ENCODE assay signal across 8 mouse cellular contexts in the genomic region with DNA sequence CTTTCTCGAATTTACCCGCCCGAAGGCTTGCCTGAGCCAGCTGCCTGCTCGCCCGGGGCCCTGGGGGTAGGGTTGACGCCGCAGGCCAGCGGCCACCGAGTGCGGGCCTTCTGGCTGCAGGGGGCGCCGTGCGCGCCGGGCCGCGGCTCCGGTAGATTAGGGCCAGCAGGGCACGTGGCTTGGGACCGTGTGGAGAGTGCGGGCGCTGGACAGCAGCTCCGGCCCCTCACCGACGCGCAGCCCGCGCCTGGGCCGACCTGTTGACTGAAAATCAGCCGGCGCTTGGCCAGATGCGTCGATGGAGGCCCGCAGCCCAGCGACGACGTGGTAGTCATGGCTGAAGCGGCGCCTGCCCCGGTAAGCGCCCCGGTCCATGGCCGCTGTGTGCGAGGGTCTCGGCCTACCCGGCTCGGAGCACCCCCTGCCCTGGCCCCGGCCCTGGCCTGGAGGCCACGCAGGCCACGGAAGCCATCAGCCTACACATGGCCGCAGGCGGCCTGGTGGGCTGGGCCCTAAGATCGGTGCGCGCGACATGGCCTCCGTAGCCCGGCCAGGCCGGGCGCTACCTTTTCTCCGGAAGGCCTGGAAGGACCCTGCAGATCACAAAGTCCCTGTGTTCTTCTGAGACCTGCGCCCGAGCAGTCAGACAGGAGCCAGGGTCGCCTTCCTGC. TPM values are rescaled to one million over a fixed set of nuclear protein-coding genes. Genes with fewer than 3 reads are reported as not detected.
DNase-seq lines count a peak whose midpoint lies in the region; ATAC-seq and TF ChIP-seq lines count a peak whose summit lies in the region.

No protein-coding gene starts in this region.

- TF ChIP-seq CTCF in bone marrow macrophage, adult 2 months (IDR thresholded peaks at IDR 0.05; ENCODE audit: low read depth, low read length), result no peak

- peak; percentile 82 for DNase-seq in A20 (ENCODE audit: low read depth, low spot score)
- peak; percentile 84 for DNase-seq in neural tube, embryonic 10.5 days (ENCODE audit: extremely low spot score, low spot score)

- H3K9ac ChIP-seq in heart, embryonic 12.5 days, result peak overlapping the region; percentile 64
- H3K9ac ChIP-seq in kidney, embryonic 15.5 days, result peak overlapping the region; percentile 70
- peak overlapping the region; percentile 63 for H3K9ac ChIP-seq in liver, embryonic 15.5 days
- peak overlapping the region; percentile 85 for H3K9ac ChIP-seq in stomach, embryonic 16.5 days (ENCODE audit: low read length)

- peak overlapping the region; percentile 59 for H3K27ac ChIP-seq in bone marrow macrophage, adult 2 months (ENCODE audit: insufficient read depth, low read depth, low read length)
- no peak overlapping the region for H3K27ac ChIP-seq in heart, embryonic 12.5 days (ENCODE audit: poor library complexity, severe bottlenecking)
- peak overlapping the region; percentile 64 for H3K27ac ChIP-seq in kidney, embryonic 15.5 days
- H3K27ac ChIP-seq in liver, embryonic 15.5 days (replicated peaks), result peak overlapping the region; percentile 33; the same call in 1 of the 2 replicates
- peak overlapping the region; percentile 49; the same call in 1 of the 2 replicates for H3K27ac ChIP-seq in stomach, embryonic 16.5 days (ENCODE audit: low read length)

- peak; percentile 86 for ATAC-seq in erythroblast, adult 5-6 weeks (replicated peaks; ENCODE audit: low FRiP score, poor library complexity, severe bottlenecking)
- peak; percentile 89 for ATAC-seq in heart, embryonic 12.5 days (ENCODE audit: insufficient number of reproducible peaks, low FRiP score)
- peak; percentile 93 for ATAC-seq in kidney, embryonic 15.5 days (replicated peaks; ENCODE audit: low FRiP score)
- peak; percentile 92 for ATAC-seq in liver, embryonic 15.5 days (ENCODE audit: insufficient read depth)
- ATAC-seq in stomach, embryonic 16.5 days (ENCODE audit: insufficient read depth, low FRiP score), result peak; percentile 87

- H3K36me3 ChIP-seq in heart, embryonic 12.5 days, result peaks cover 14% of the 10 kb centered on the region; the same call in 1 of the 2 replicates
- H3K36me3 ChIP-seq in kidney, embryonic 15.5 days, result peaks cover 20% of the 10 kb centered on the region
- H3K36me3 ChIP-seq in liver, embryonic 15.5 days (replicated peaks), result peaks cover 15% of the 10 kb centered on the region
- H3K36me3 ChIP-seq in stomach, embryonic 16.5 days (ENCODE audit: control insufficient read depth, insufficient read depth, low read length), result 0 out of 2 replicates have a peak, but pooled peaks cover 3% of the 10 kb centered on the region

- TF ChIP-seq POLR2A in bone marrow macrophage, adult 2 months (IDR thresholded peaks at IDR 0.05; ENCODE audit: borderline replicate concordance, low read depth, low read length), result no peak

- H3K9me3 ChIP-seq in heart, embryonic 12.5 days (replicated peaks), result no peaks in the 10 kb centered on the region; the same call in 1 of the 2 replicates
- no peaks in the 10 kb centered on the region for H3K9me3 ChIP-seq in kidney, embryonic 15.5 days (replicated peaks)
- H3K9me3 ChIP-seq in liver, embryonic 15.5 days (replicated peaks), result no peaks in the 10 kb centered on the region
- no peaks in the 10 kb centered on the region for H3K9me3 ChIP-seq in stomach, embryonic 16.5 days (replicated peaks; ENCODE audit: control insufficient read depth, low read length)

- 8% methylated on average over 64 of the region's 64 CpGs for WGBS in heart, embryonic 12.5 days
- WGBS in kidney, embryonic 15.5 days, result 8% methylated on average over 63 of the region's 64 CpGs
- 11% methylated on average over 64 of the region's 64 CpGs for WGBS in liver, embryonic 15.5 days (ENCODE audit: insufficient replicate concordance)
- WGBS in stomach, embryonic 16.5 days, result 11% methylated on average over 64 of the region's 64 CpGs

- peaks cover 2% of the 10 kb centered on the region; the same call in 1 of the 2 replicates for H3K4me1 ChIP-seq in bone marrow macrophage, adult 2 months (ENCODE audit: control insufficient read depth, insufficient read depth, low read length)
- peaks cover 11% of the 10 kb centered on the region for H3K4me1 ChIP-seq in heart, embryonic 12.5 days (replicated peaks)
- peaks cover 14% of the 10 kb centered on the region for H3K4me1 ChIP-seq in kidney, embryonic 15.5 days
- peaks cover 16% of the 10 kb centered on the region for H3K4me1 ChIP-seq in liver, embryonic 15.5 days (replicated peaks)
- H3K4me1 ChIP-seq in stomach, embryonic 16.5 days (ENCODE audit: control insufficient read depth, insufficient read depth, low read length), result peaks cover 9% of the 10 kb centered on the region

- H3K4me2 ChIP-seq in heart, embryonic 12.5 days, result peak overlapping the region; percentile 90
- H3K4me2 ChIP-seq in kidney, embryonic 15.5 days, result peak overlapping the region; percentile 81
- peak overlapping the region; percentile 96 for H3K4me2 ChIP-seq in liver, embryonic 15.5 days
- peak overlapping the region; percentile 89 for H3K4me2 ChIP-seq in stomach, embryonic 16.5 days (ENCODE audit: low read depth, low read length)

- H3K27me3 ChIP-seq in heart, embryonic 12.5 days (replicated peaks), result peaks cover 12% of the 10 kb centered on the region
- no peaks in the 10 kb centered on the region for H3K27me3 ChIP-seq in kidney, embryonic 15.5 days
- H3K27me3 ChIP-seq in liver, embryonic 15.5 days, result no peaks in the 10 kb centered on the region
- H3K27me3 ChIP-seq in stomach, embryonic 16.5 days (ENCODE audit: control insufficient read depth, insufficient read depth, low read length), result no peaks in the 10 kb centered on the region

- H3K4me3 ChIP-seq in bone marrow macrophage, adult 2 months (ENCODE audit: insufficient read depth, low read length), result peak overlapping the region; percentile 74
- peak overlapping the region; percentile 54 for H3K4me3 ChIP-seq in heart, embryonic 12.5 days
- peak overlapping the region; percentile 51 for H3K4me3 ChIP-seq in kidney, embryonic 15.5 days (replicated peaks)
- peak overlapping the region; percentile 64 for H3K4me3 ChIP-seq in liver, embryonic 15.5 days (replicated peaks)
- peak overlapping the region; percentile 53 for H3K4me3 ChIP-seq in stomach, embryonic 16.5 days (replicated peaks; ENCODE audit: low read length)

RNA-seq across cellular contexts. Expression of a gene that starts 10.0 kb away (rescaled TPM):
- polyA plus RNA-seq in bone marrow macrophage, adult 2 months (2012; ENCODE audit: insufficient read depth, insufficient read length, missing spikeins), result 4.3 and 5.7 TPM in 2 replicates
- 0.19 and 1.0 TPM in 2 replicates for total RNA-seq in erythroblast, adult 5-6 weeks (2015; ENCODE audit: low replicate concordance)
- 0.98 and 1.8 TPM in 2 replicates for total RNA-seq in erythroblast, adult 5-6 weeks (2017; ENCODE audit: low replicate concordance)
- 2.8 and 3.1 TPM in 2 replicates for polyA plus RNA-seq in heart, embryonic 12.5 days (2016; fragmentation: Nextera tagmentation; extraction: Ambion mirVana)
- 9.0 and 10.7 TPM in 2 replicates for polyA plus RNA-seq in kidney, embryonic 15.5 days (2015; fragmentation: Nextera tagmentation; extraction: Ambion mirVana)
- polyA plus RNA-seq in liver, embryonic 15.5 days (2015; fragmentation: Nextera tagmentation; extraction: Ambion mirVana), result 2.2 and 3.5 TPM in 2 replicates
- polyA plus RNA-seq in stomach, embryonic 16.5 days (2015; fragmentation: Nextera tagmentation; extraction: Ambion mirVana), result 9.0 and 9.2 TPM in 2 replicates

RNA-seq across cellular contexts. Expression of a gene that starts 22.9 kb away (rescaled TPM):
- 9.6 and 11.6 TPM in 2 replicates for polyA plus RNA-seq in bone marrow macrophage, adult 2 months (2012; ENCODE audit: insufficient read depth, insufficient read length, missing spikeins)
- 2.3 and 5.2 TPM in 2 replicates for total RNA-seq in erythroblast, adult 5-6 weeks (2015; ENCODE audit: low replicate concordance)
- 3.4 and 3.6 TPM in 2 replicates for total RNA-seq in erythroblast, adult 5-6 weeks (2017; ENCODE audit: low replicate concordance)
- polyA plus RNA-seq in heart, embryonic 12.5 days (2016; fragmentation: Nextera tagmentation; extraction: Ambion mirVana), result 9.1 and 10.4 TPM in 2 replicates
- 19.3 and 20.6 TPM in 2 replicates for polyA plus RNA-seq in kidney, embryonic 15.5 days (2015; fragmentation: Nextera tagmentation; extraction: Ambion mirVana)
- 5.3 and 6.0 TPM in 2 replicates for polyA plus RNA-seq in liver, embryonic 15.5 days (2015; fragmentation: Nextera tagmentation; extraction: Ambion mirVana)
- 13.7 and 14.0 TPM in 2 replicates for polyA plus RNA-seq in stomach, embryonic 16.5 days (2015; fragmentation: Nextera tagmentation; extraction: Ambion mirVana)
